Mouse (Mus musculus): ENCODE measurements at regions not wholly inside any gene's neighbourhood (a gene's known extent, or its start where the extent isn't known, plus 50 kb on each side); places are given as distances from the start of the nearest gene placed in this dataset.
"Not testable (repeated sequence)": the region's sequence is repeated elsewhere in the genome, so short reads cannot be mapped to it uniquely, and the experiment has no call there.

- 74% methylated on average over 3 of the region's 3 CpGs for WGBS
- Histone ChIP-seq H3K9ac (ENCODE audit: low read length) (no peak overlapping the region), H3K27me3 (replicated peaks; ENCODE audit: control insufficient read depth, insufficient read depth, low read length) (no peaks in the 10 kb centered on the region), H3K4me2 (ENCODE audit: low read length) (no peak overlapping the region), H3K4me3 (ENCODE audit: low read depth, low read length) (no peak overlapping the region), H3K27ac (ENCODE audit: low read depth) (no peak overlapping the region), H3K9me3 (ENCODE audit: control insufficient read depth, low read length) (no peaks in the 10 kb centered on the region), H3K4me1 (replicated peaks; ENCODE audit: control insufficient read depth, insufficient read depth, low read length) (no peaks in the 10 kb centered on the region), H3K36me3 (ENCODE audit: control insufficient read depth, insufficient read depth, low read length) (no peaks in the 10 kb centered on the region)
- DNase-seq (ENCODE audit: low spot score) (no peak), ATAC-seq (replicated peaks; ENCODE audit: low FRiP score, low TSS enrichment, low read depth) (no peak)
Measured at GRCm38 (mm10) chr7:64016874-64017273, 78.2 kb upstream of the Klf13 start.

GRCm38 (mm10) chr7:64015136-64015535 is 76.4 kb upstream of the Klf13 start:
- ATAC-seq (replicated peaks; ENCODE audit: low FRiP score, low TSS enrichment, low read depth); H3K4me3 ChIP-seq (ENCODE audit: low read depth, low read length); DNase-seq (ENCODE audit: low spot score); H3K27ac ChIP-seq (ENCODE audit: low read depth); H3K27me3 ChIP-seq (replicated peaks; ENCODE audit: control insufficient read depth, insufficient read depth, low read length); H3K4me1 ChIP-seq (replicated peaks; ENCODE audit: control insufficient read depth, insufficient read depth, low read length); H3K9ac ChIP-seq (ENCODE audit: low read length); H3K4me2 ChIP-seq (ENCODE audit: low read length); H3K9me3 ChIP-seq (ENCODE audit: control insufficient read depth, low read length); H3K36me3 ChIP-seq (ENCODE audit: control insufficient read depth, insufficient read depth, low read length): not testable (repeated sequence)
- WGBS: 85% methylated on average over 2 of the region's 2 CpGs

DNA sequence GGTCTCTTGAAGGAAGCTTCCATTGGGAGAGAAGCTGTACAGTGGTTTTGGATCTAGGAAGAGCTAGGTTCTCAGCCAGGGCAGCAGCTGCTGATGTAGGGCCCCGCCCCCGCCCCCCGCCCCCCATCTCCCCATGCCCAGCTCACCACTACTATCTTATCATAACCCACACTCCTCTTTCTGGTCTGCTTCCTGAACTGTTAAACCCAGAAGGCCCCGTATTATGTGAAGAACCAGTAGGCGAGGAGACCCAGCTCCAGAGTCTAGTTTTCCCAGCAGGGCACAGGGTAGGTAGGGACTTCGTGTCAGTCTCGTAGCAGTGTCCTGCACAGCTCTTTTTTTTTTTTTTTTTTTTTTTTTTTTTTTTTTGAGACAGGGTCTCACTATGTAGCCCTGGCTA is 75.5 kb upstream of the Klf13 start:
- no peak overlapping the region for H3K9ac ChIP-seq (ENCODE audit: low read length)
- H3K27ac ChIP-seq (ENCODE audit: low read depth): no peak overlapping the region
- H3K27me3 ChIP-seq (replicated peaks; ENCODE audit: control insufficient read depth, insufficient read depth, low read length): no peaks in the 10 kb centered on the region
- H3K36me3 ChIP-seq (ENCODE audit: control insufficient read depth, insufficient read depth, low read length): no peaks in the 10 kb centered on the region
- no peak overlapping the region for H3K4me2 ChIP-seq (ENCODE audit: low read length)
- 85% methylated on average over 7 of the region's 7 CpGs for WGBS
- no peak for ATAC-seq (replicated peaks; ENCODE audit: low FRiP score, low TSS enrichment, low read depth)
- H3K4me1 ChIP-seq (replicated peaks; ENCODE audit: control insufficient read depth, insufficient read depth, low read length): no peaks in the 10 kb centered on the region
- H3K4me3 ChIP-seq (ENCODE audit: low read depth, low read length): no peak overlapping the region
- DNase-seq (ENCODE audit: low spot score): no peak
- H3K9me3 ChIP-seq (ENCODE audit: control insufficient read depth, low read length): no peaks in the 10 kb centered on the region

GRCm38 (mm10) chr7:64013023-64013547 is 74.4 kb upstream of the Klf13 start:
- DNase-seq (ENCODE audit: low spot score) (no peak), ATAC-seq (replicated peaks; ENCODE audit: low FRiP score, low TSS enrichment, low read depth) (no peak)
- H3K4me2 ChIP-seq (ENCODE audit: low read length): no peak overlapping the region
- no peaks in the 10 kb centered on the region for H3K4me1 ChIP-seq (replicated peaks; ENCODE audit: control insufficient read depth, insufficient read depth, low read length)
- H3K27ac ChIP-seq (ENCODE audit: low read depth): no peak overlapping the region
- no peak overlapping the region for H3K9ac ChIP-seq (ENCODE audit: low read length)
- no peaks in the 10 kb centered on the region for H3K27me3 ChIP-seq (replicated peaks; ENCODE audit: control insufficient read depth, insufficient read depth, low read length)
- no peak overlapping the region for H3K4me3 ChIP-seq (ENCODE audit: low read depth, low read length)
- H3K36me3 ChIP-seq (ENCODE audit: control insufficient read depth, insufficient read depth, low read length): no peaks in the 10 kb centered on the region
- no peaks in the 10 kb centered on the region for H3K9me3 ChIP-seq (ENCODE audit: control insufficient read depth, low read length)
- 64% methylated on average over 5 of the region's 5 CpGs for WGBS

DNA sequence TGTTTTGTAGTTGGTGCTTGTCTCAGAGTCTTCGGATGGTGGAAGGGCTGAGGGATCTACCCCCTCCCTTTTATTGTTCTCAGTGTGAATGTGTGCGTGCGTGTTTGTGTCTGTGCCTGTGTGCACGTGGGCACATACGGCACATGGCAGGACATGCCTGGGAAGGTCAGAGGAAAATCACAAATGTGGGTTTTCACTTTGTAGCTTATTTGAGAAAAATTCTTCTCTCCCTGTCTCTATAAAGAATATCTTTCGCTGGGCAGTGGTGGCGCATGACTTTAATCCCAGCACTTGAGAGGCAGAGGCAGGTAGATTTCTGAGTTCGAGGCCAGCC is 73.5 kb upstream of the Klf13 start:
- Histone ChIP-seq H3K36me3 (ENCODE audit: control insufficient read depth, insufficient read depth, low read length) (no peaks in the 10 kb centered on the region), H3K9ac (ENCODE audit: low read length) (no peak overlapping the region), H3K4me3 (ENCODE audit: low read depth, low read length) (no peak overlapping the region), H3K4me2 (ENCODE audit: low read length) (no peak overlapping the region), H3K27ac (ENCODE audit: low read depth) (no peak overlapping the region), H3K4me1 (replicated peaks; ENCODE audit: control insufficient read depth, insufficient read depth, low read length) (no peaks in the 10 kb centered on the region), H3K9me3 (ENCODE audit: control insufficient read depth, low read length) (no peaks in the 10 kb centered on the region), H3K27me3 (replicated peaks; ENCODE audit: control insufficient read depth, insufficient read depth, low read length) (no peaks in the 10 kb centered on the region)
- 79% methylated on average over 8 of the region's 8 CpGs for WGBS
- ATAC-seq (replicated peaks; ENCODE audit: low FRiP score, low TSS enrichment, low read depth) (no peak), DNase-seq (ENCODE audit: low spot score) (no peak)

- Histone ChIP-seq H3K4me1 (replicated peaks; ENCODE audit: control insufficient read depth, insufficient read depth, low read length) (no peaks in the 10 kb centered on the region), H3K9me3 (ENCODE audit: control insufficient read depth, low read length) (no peaks in the 10 kb centered on the region), H3K27me3 (replicated peaks; ENCODE audit: control insufficient read depth, insufficient read depth, low read length) (no peaks in the 10 kb centered on the region), H3K4me3 (ENCODE audit: low read depth, low read length) (no peak overlapping the region), H3K36me3 (ENCODE audit: control insufficient read depth, insufficient read depth, low read length) (no peaks in the 10 kb centered on the region), H3K4me2 (ENCODE audit: low read length) (no peak overlapping the region), H3K9ac (ENCODE audit: low read length) (no peak overlapping the region), H3K27ac (ENCODE audit: low read depth) (no peak overlapping the region)
- DNase-seq (ENCODE audit: low spot score) (no peak), ATAC-seq (replicated peaks; ENCODE audit: low FRiP score, low TSS enrichment, low read depth) (no peak)
- WGBS: 53% methylated on average over 13 of the region's 13 CpGs
Measured at GRCm38 (mm10) chr7:64011563-64012267, 73.0 kb upstream of the Klf13 start.

DNA sequence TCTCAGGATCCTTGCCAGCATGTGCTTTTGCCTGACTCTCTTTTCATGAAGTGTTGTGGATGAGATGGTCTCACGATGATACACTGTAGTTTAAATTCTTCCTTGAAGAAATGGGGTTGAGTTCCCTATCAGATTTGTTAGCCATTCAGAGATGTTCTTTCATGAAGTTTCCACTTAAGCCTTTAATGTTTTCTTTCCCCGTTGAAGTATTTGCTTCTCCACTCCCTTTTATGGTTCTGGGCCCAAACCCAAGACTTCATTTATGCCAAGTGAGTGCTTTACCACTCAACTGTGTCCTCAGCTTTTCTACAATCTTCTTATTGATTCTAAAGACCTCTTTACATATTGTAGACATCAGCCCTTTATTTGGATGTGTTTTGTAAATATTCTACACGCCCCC is 71.9 kb upstream of the Klf13 start:
- H3K27ac ChIP-seq (ENCODE audit: low read depth): no peak overlapping the region
- 83% methylated on average over 3 of the region's 3 CpGs for WGBS
- no peak for DNase-seq (ENCODE audit: low spot score)
- no peak for ATAC-seq (replicated peaks; ENCODE audit: low FRiP score, low TSS enrichment, low read depth)
- H3K4me1 ChIP-seq (replicated peaks; ENCODE audit: control insufficient read depth, insufficient read depth, low read length): no peaks in the 10 kb centered on the region
- H3K36me3 ChIP-seq (ENCODE audit: control insufficient read depth, insufficient read depth, low read length): no peaks in the 10 kb centered on the region
- H3K4me3 ChIP-seq (ENCODE audit: low read depth, low read length): no peak overlapping the region
- no peaks in the 10 kb centered on the region for H3K9me3 ChIP-seq (ENCODE audit: control insufficient read depth, low read length)
- no peak overlapping the region for H3K9ac ChIP-seq (ENCODE audit: low read length)
- H3K4me2 ChIP-seq (ENCODE audit: low read length): no peak overlapping the region
- no peaks in the 10 kb centered on the region for H3K27me3 ChIP-seq (replicated peaks; ENCODE audit: control insufficient read depth, insufficient read depth, low read length)

- DNase-seq (ENCODE audit: low spot score): no peak
- Histone ChIP-seq H3K27me3 (replicated peaks; ENCODE audit: control insufficient read depth, insufficient read depth, low read length) (no peaks in the 10 kb centered on the region), H3K27ac (ENCODE audit: low read depth) (no peak overlapping the region), H3K9me3 (ENCODE audit: control insufficient read depth, low read length) (no peaks in the 10 kb centered on the region), H3K9ac (ENCODE audit: low read length) (no peak overlapping the region), H3K4me3 (ENCODE audit: low read depth, low read length) (no peak overlapping the region), H3K4me1 (replicated peaks; ENCODE audit: control insufficient read depth, insufficient read depth, low read length) (no peaks in the 10 kb centered on the region), H3K36me3 (ENCODE audit: control insufficient read depth, insufficient read depth, low read length) (no peaks in the 10 kb centered on the region), H3K4me2 (ENCODE audit: low read length) (no peak overlapping the region)
- WGBS: 61% methylated on average over 3 of the region's 3 CpGs
- no peak for ATAC-seq (replicated peaks; ENCODE audit: low FRiP score, low TSS enrichment, low read depth)
Measured at GRCm38 (mm10) chr7:64007766-64008165, 69.1 kb upstream of the Klf13 start.

DNA sequence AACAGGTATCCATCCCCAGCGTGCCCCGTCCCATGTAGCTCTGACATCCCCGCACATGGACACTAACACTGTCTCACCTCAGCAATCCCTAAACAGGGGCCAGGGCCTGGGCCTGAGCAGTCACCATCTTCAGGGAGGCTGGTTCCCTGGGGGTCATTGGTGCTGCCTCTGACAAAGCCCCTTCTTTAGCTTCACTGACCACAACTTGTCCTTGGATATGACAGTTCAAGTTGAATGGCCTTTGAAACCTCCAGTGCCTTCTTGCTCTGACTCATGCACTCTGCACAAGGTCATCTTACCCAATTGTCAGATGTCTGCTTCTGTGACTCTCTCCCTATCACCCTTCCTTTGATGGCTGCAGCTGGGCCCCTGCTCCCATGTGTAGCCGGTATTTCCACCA is 68.2 kb upstream of the Klf13 start:
- H3K27me3 ChIP-seq (replicated peaks; ENCODE audit: control insufficient read depth, insufficient read depth, low read length): no peaks in the 10 kb centered on the region
- 91% methylated on average over 4 of the region's 4 CpGs for WGBS

More for the DNA sequence above, 68.2 kb upstream of the Klf13 start:
- Histone ChIP-seq H3K36me3 (ENCODE audit: control insufficient read depth, insufficient read depth, low read length) (no peaks in the 10 kb centered on the region), H3K27ac (ENCODE audit: low read depth) (no peak overlapping the region), H3K4me2 (ENCODE audit: low read length) (no peak overlapping the region), H3K4me3 (ENCODE audit: low read depth, low read length) (no peak overlapping the region), H3K9me3 (ENCODE audit: control insufficient read depth, low read length) (no peaks in the 10 kb centered on the region), H3K9ac (ENCODE audit: low read length) (no peak overlapping the region), H3K4me1 (replicated peaks; ENCODE audit: control insufficient read depth, insufficient read depth, low read length) (no peaks in the 10 kb centered on the region)
- DNase-seq (ENCODE audit: low spot score) (no peak), ATAC-seq (replicated peaks; ENCODE audit: low FRiP score, low TSS enrichment, low read depth) (no peak)
